Mouse (Mus musculus) limb, embryonic 13.5 days (tissue): ENCODE measurements around the gene Inpp5k. TPM values are rescaled to one million over a fixed set of nuclear protein-coding genes. Genes with fewer than 3 reads are reported as not detected.
"Not testable (repeated sequence)": the region's sequence is repeated elsewhere in the genome, so short reads cannot be mapped to it uniquely, and the experiment has no call there.

Experiments used
- ATAC-seq: fragments of 200-750 bp; cut with Nextera tagmentation; 2 replicates; pipeline ENCODE4 v1.8.0; 2017; ENCODE audit warnings: low read depth, moderate number of reproducible peaks, moderate TSS enrichment; ENCODE audit not compliant: low FRiP score
- H3K27ac ChIP-seq: fragments of 300-500 bp; sonication (generic); 2 replicates; pipeline ENCODE4 v1.5.1; 2015; ENCODE audit warnings: inconsistent platforms, mild to moderate bottlenecking, moderate library complexity
- H3K27me3 ChIP-seq: fragments of 300-500 bp; sonication (generic); 2 replicates; pipeline ENCODE4 v1.6.1; 2015; ENCODE audit warnings: mild to moderate bottlenecking, inconsistent platforms
- H3K36me3 ChIP-seq: fragments of 300-500 bp; sonication (generic); 2 replicates; pipeline ENCODE4 v1.6.1; 2015; ENCODE audit warnings: inconsistent platforms, mild to moderate bottlenecking, moderate library complexity
- H3K4me1 ChIP-seq: fragments of 300-500 bp; sonication (generic); 2 replicates; pipeline ENCODE4 v1.6.1; 2015; ENCODE audit warnings: inconsistent platforms
- H3K4me2 ChIP-seq: fragments of 300-500 bp; sonication (generic); replicated peaks from 2 replicates; pipeline ENCODE4 v1.6.1; 2015; ENCODE audit warnings: inconsistent platforms, mild to moderate bottlenecking, moderate library complexity
- H3K4me3 ChIP-seq: fragments of 300-500 bp; sonication (generic); 2 replicates; pipeline ENCODE4 v1.5.1; 2015; ENCODE audit warnings: moderate library complexity, mild to moderate bottlenecking, inconsistent platforms
- H3K9ac ChIP-seq: fragments of 300-500 bp; sonication (generic); 2 replicates; pipeline ENCODE4 v1.6.1; 2015; ENCODE audit warnings: mild to moderate bottlenecking, inconsistent platforms
- H3K9me3 ChIP-seq: fragments of 300-500 bp; sonication (generic); 2 replicates; pipeline ENCODE4 v1.6.1; 2016; ENCODE audit warnings: inconsistent platforms
- WGBS: fragments of 180-500 bp; shearing (Covaris S2); methylation state at CpG from one replicate; pipeline ENCODE4 v1.1.7; 2015; 5-methylcytosine and 5-hydroxymethylcytosine counted together
- polyA plus RNA-seq: library from polyadenylated mRNA; unstranded; fragments of >200 nt; fragmentation: Nextera tagmentation; extraction: Ambion mirVana; gene quantifications from 2 replicates; pipeline ENCODE4 v1.2.1, GENCODE M21; 2015

Inpp5k gene
- polyA plus RNA-seq, 1 experiment from 2014 or later, result 21.1 TPM

GRCm38 (mm10) chr11:75693570-75693969 is 62.8 kb downstream of the Inpp5k start:
- 88% methylated on average over 5 of the region's 5 CpGs for WGBS
- H3K36me3 ChIP-seq, result peaks cover 87% of the 10 kb centered on the region
- no peaks in the 10 kb centered on the region for H3K27me3 ChIP-seq
- no peaks in the 10 kb centered on the region for H3K4me1 ChIP-seq
- no peak overlapping the region for H3K9ac ChIP-seq
- no peak overlapping the region for H3K4me2 ChIP-seq
- H3K27ac ChIP-seq, result no peak overlapping the region
- no peak overlapping the region for H3K4me3 ChIP-seq
- no peak for ATAC-seq
- no peaks in the 10 kb centered on the region for H3K9me3 ChIP-seq

DNA sequence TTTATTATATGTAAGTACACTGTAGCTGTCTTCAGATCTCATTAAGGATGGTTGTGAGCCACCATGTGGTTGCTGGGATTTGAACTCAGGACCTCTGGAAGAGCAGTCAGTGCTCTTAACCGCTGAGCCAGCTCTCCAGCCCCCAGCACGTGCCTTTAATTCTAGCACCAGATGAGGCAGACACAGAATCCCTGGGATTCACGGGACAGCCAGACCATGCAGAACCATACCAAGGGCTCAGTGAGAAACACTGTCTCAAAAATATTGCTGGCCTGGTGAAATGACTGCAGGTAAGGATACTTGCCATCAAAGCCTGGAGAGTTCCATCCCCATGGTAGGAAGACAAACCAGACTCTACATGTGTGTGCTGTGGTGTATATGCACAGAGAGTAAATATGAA is 66.7 kb downstream of the Inpp5k start:
- H3K9me3 ChIP-seq, H3K27me3 ChIP-seq, H3K9ac ChIP-seq, ATAC-seq, H3K27ac ChIP-seq, H3K4me1 ChIP-seq, H3K4me3 ChIP-seq, H3K4me2 ChIP-seq: not testable (repeated sequence)
- WGBS, result 97% methylated on average over 3 of the region's 3 CpGs
- peaks cover 91% of the 10 kb centered on the region for H3K36me3 ChIP-seq

Other genes with a start within 250 kb of the Inpp5k start
- 227 and 235 TPM in 2 replicates for gene Serpinf1, start 208.3 kb upstream of the Inpp5k start, polyA plus RNA-seq
- gene Serpinf2, start 191.4 kb upstream of the Inpp5k start, polyA plus RNA-seq, result 0.14 and 1.3 TPM in 2 replicates
- 5.8 and 5.9 TPM in 2 replicates for gene Wdr81, start 176.3 kb upstream of the Inpp5k start, polyA plus RNA-seq
- gene Tlcd2, start 169.3 kb upstream of the Inpp5k start, polyA plus RNA-seq, result 26.4 and 26.9 TPM in 2 replicates
- gene Prpf8, start 144.2 kb upstream of the Inpp5k start, polyA plus RNA-seq, result 60.8 and 63.0 TPM in 2 replicates
- gene Rilp, start 120.9 kb upstream of the Inpp5k start, polyA plus RNA-seq, result 0.34 and 0.66 TPM in 2 replicates
- 6.0 and 6.6 TPM in 2 replicates for gene Scarf1, start 117.4 kb upstream of the Inpp5k start, polyA plus RNA-seq
- 4.8 TPM in 2 replicates for gene Slc43a2, start 99.3 kb upstream of the Inpp5k start, polyA plus RNA-seq
- 60.9 and 62.5 TPM in 2 replicates for gene Pitpna, start 42.9 kb upstream of the Inpp5k start, polyA plus RNA-seq
- gene Myo1c, start 19.5 kb downstream of the Inpp5k start, polyA plus RNA-seq, result 34.2 and 38.0 TPM in 2 replicates
- gene Crk, start 48.3 kb downstream of the Inpp5k start, polyA plus RNA-seq, result 126 and 128 TPM in 2 replicates
- gene Ywhae, start 101.9 kb downstream of the Inpp5k start, polyA plus RNA-seq, result 920 and 928 TPM in 2 replicates
- gene Doc2b, start 165.1 kb downstream of the Inpp5k start, polyA plus RNA-seq, result 1.0 and 1.3 TPM in 2 replicates